Mouse (Mus musculus): ENCODE results near the gene Mrpl10.

DNA sequence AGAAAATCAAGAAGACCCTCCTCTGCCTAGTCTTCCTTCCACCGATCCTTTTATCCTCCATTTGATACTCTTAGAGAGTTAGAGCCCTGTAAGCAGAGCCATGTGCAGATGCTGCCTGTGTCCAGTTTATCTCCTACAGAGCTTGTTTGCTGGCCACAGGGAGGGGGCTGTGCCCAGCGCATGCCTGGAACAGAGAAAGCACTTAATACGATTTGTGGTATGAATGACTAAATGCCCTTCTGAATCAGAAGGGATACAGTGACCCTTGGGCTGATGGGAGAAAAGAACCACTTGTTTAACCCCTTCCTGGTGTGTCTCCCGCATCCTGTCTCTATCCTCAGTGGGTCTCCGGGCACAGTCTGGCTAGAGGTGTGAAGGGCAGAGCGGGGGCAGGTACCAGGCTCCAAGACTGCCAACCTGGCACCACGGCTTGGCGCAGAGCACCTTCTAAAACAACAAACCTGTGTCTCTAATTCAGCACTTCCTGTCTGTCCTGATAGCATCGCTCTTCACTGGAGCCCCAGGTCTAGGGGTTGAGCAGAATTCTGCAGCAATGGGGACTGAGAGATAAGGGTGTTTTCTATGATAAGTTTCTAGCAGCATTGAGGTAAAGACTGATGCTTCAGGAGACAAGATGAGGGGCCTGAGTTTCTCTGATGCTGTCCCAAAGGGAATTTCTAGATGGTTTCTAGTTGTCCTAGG, 34.1 kb upstream of the Mrpl10 start:
- TF ChIP-seq CTCF (IDR thresholded peaks at IDR 0.05; ENCODE audit: low read depth, low read length): no peak
- TF ChIP-seq POLR2A (IDR thresholded peaks at IDR 0.05; ENCODE audit: borderline replicate concordance, low read depth, low read length): no peak
